Mouse (Mus musculus) NIH3T3 (cell line): ENCODE measurements around the gene Tas2r140.

ENCODE experiments used
- DNase-seq: peaks from one replicate; pipeline ENCODE4 v3.0.0-alpha.2; 2012; ENCODE audit warnings: low read depth

The Tas2r140 gene

DNA sequence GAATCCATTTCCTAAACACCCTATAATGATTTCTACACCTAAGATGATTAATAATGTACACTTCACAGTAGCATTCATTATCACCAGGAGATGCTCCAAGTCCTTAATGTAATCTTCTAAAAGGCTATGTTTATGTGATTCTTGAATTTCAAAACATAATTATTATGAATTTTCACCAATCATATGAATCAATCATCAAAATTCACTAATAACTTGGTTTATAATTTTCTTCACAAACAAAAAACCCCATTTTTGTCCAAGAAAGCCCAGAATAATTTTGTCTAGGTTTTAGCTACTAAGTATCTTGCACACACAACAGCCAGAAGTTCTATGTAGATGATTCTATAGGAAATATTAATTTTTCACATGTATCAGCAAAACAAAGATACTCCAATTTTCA lies at the start of gene Tas2r140:
Tas2r140 (minus strand) TSS at position 101 of the 400 bp plus-strand sequence.
- no peak for DNase-seq

DNA sequence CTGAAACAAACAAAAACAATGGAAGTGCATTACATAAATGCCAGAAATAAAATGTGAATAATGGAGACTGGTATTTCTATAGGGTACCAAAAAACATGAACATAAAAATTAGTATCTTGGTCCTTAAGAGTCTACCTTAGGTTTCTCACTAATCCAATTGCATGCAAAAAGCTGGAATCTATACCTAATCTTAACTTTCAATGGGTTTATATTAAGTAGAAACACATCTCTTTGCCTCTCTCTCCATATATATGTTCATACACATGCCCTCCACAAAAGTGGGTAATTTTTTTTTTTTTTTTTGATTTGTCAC lies 48.9 kb upstream of the Tas2r140 start, which contains the start of gene Smim10l1:
Smim10l1 (plus strand) TSS at position 301 of the 313 bp plus-strand sequence.
- no peak for DNase-seq

DNA sequence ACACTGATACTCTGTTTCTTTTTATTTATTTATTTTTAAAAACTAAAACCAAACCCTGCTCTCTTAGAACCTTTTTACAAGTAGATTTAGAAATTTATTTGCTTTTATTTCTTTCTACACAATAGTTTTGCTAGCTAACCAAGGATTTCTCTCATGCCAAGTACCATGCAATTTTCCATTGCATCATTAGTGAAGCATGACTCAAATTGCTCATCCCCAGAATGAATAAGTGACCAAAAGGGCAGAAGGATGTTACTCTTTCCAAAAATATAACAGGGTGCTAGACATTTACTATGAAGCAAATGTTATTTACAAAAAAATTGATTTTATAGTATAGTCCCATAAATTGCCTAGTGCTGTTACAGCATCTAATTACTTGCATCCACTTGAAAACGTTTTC lies 46.8 kb upstream of the Tas2r140 start:
- peak; percentile 15 for DNase-seq

GRCm38 (mm10) chr6:133092226-133092625 lies 36.6 kb upstream of the Tas2r140 start:
- DNase-seq: no peak

DNA sequence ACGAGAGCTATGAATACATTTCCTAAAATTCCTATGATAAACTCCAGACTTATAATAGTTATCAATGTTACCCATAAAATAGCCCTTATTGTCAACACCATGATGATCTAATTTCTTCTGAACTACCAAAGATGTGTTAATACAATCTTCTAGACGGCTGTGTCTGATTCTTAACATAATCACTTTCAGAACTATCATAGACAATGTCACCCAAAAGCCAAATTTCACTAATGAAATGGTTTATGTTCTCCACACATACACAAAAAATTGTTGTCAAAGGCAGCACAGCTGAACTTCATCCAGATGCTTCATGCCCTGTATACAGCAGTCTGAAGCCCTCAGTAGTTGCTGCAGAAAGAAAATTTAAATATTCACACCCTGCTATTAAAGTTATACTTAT lies 18.6 kb downstream of the Tas2r140 start, which contains the start of gene Tas2r103:
Tas2r103 (minus strand) TSS at position 101 of the 400 bp plus-strand sequence.
- no peak for DNase-seq
